Mouse (Mus musculus): ENCODE measurements at regions not wholly inside any gene's neighbourhood (a gene's known extent, or its start where the extent isn't known, plus 50 kb on each side); places are given as distances from the start of the nearest gene placed in this dataset.

DNA sequence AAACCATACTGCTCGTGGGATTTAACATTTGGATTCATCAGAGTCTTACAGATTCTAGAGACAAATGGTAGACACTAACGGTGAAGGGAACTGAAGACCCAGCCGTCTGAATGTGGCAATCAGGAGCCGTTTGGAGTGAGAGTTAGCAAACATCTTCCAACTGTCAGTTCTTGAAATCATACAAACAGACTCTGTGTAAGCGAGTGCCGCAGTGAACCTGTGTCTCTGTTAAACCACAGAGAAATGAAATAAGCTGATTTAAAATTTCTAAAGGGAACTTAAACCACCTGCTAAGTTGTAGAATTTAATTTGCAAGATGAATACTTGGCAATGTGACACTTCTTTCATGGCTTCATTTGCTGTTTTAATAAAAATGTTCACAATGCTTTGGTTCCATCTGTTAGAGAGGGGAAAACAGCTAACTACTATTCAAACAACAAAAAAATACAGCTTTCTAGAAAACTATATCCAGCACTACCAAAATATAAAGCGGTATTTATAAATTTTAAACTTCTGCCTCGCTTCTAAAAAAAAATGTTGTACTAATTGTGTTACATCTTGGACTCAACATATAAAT lies 78.4 kb upstream of the Tdrd3 start:
- TF ChIP-seq GATA1 (IDR thresholded peaks at IDR 0.05; ENCODE audit: borderline replicate concordance, low read length) (no peak), CTCF (IDR thresholded peaks at IDR 0.05; ENCODE audit: low read depth, low read length) (no peak), GATA2 (IDR thresholded peaks at IDR 0.05; ENCODE audit: borderline replicate concordance, low read depth, low read length) (no peak), TAL1 (conservative IDR thresholded peaks at IDR 0.05; ENCODE audit: low read depth, low read length) (no peak)
